Mouse (Mus musculus): Measurements from ENCODE around the gene Fgb.

DNA sequence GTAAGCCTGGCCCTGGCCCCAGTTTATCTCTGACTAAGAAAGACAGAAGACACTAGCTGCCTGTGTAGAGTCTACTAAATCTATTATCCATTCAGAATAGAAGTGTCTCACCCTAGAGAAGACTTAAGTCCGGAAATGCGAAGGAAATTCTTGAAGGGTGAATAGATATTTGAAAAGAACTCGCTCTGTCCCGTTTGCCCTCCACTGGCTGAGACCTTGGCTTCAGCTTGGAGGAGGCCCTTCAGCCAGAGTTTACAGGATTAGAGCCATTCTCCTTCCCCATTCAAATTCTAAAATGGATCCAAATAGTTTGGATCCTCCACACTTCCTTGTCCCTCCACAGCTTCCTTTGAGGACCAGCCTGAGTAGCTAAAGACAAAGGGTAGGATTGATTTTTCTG is 19.3 kb downstream of the Fgb start:
- TF ChIP-seq CTCF (IDR thresholded peaks at IDR 0.05) (no peak), EP300 (IDR thresholded peaks at IDR 0.05) (no peak)

Measured in lung, postnatal 0 days (tissue).